Mouse (Mus musculus): ENCODE measurements around the gene Abca9.

- no peak for TF ChIP-seq POLR2A (IDR thresholded peaks at IDR 0.05; ENCODE audit: low read depth, low read length)
- TF ChIP-seq CTCF (IDR thresholded peaks at IDR 0.05; ENCODE audit: borderline replicate concordance, insufficient read depth, low read length) = no peak
These were observed 35.9 kb upstream of the Abca9 start for GRCm38 (mm10) chr11:110203930-110204329.

Data from embryonic fibroblast, embryonic 13.5 days (primary cell).